Mouse (Mus musculus) lung, adult 2 months (tissue): Measurements from ENCODE around the gene Cep126.

Experiments used
- CTCF ChIP-seq: fragments of 200-500 bp; IDR thresholded peaks from 2 replicates; pipeline ENCODE4 v1.5.1; 2011; ENCODE audit warnings: mild to moderate bottlenecking, low read length, control low read depth; ENCODE audit not compliant: insufficient read depth
- POLR2A ChIP-seq: fragments of 200-500 bp; IDR thresholded peaks from 2 replicates; pipeline ENCODE4 v1.6.1; 2011; ENCODE audit warnings: low read depth, mild to moderate bottlenecking, control low read depth, low read length, borderline replicate concordance; ENCODE audit errors: extremely low read depth

- TF ChIP-seq POLR2A (no peak), CTCF (no peak)
Measured at GRCm38 (mm10) chr9:8157011-8157410, 22.9 kb upstream of the Cep126 start.
